Mouse (Mus musculus) erythroblast, adult 5-6 weeks (primary cell): ENCODE measurements around the gene Tmed1. TPM values are rescaled to one million over a fixed set of nuclear protein-coding genes. Genes with fewer than 3 reads are reported as not detected.
"Not testable (repeated sequence)": the region's sequence is repeated elsewhere in the genome, so short reads cannot be mapped to it uniquely, and the experiment has no call there.

ENCODE experiments used
- ATAC-seq: replicated peaks from 2 replicates; pipeline ENCODE4 v1.8.0; 2016; ENCODE audit warnings: moderate number of reproducible peaks, mild to moderate bottlenecking, moderate TSS enrichment, inconsistent platforms; ENCODE audit not compliant: poor library complexity, low FRiP score, severe bottlenecking
- total RNA-seq, 2 experiments: library from RNA; stranded (forward) in 1 of 2; stranded (reverse) in 1 of 2; fragments of 150-400 nt in 1 of 2; fragments of 200-764, 138-1000 nt in 1 of 2; gene quantifications; 2 replicates each; pipeline versions ENCODE4 v1.2.3 to v1.2.4; 2015 to 2017; ENCODE audit warnings: low replicate concordance in 2 of 2

The Tmed1 gene
- total RNA-seq (2015; ENCODE audit: low replicate concordance): 2.1 and 3.6 TPM in 2 replicates
- 0.85 and 5.9 TPM in 2 replicates for total RNA-seq (2017; ENCODE audit: low replicate concordance)

- peak; percentile 83 for ATAC-seq
Observed at GRCm38 (mm10) chr9:21509772-21510688, at the start of gene Tmed1. Gene Tmed1 (minus strand): TSS chr9:21510252.

GRCm38 (mm10) chr9:21559151-21559550 lies 49.1 kb upstream of the Tmed1 start:
- ATAC-seq: 0 out of 2 replicates have a peak, but pooled peaks have one; percentile 4

- ATAC-seq: peak; percentile 86
Observed at GRCm38 (mm10) chr9:21558366-21558765, 48.3 kb upstream of the Tmed1 start.

GRCm38 (mm10) chr9:21557556-21557955 lies 47.5 kb upstream of the Tmed1 start:
- no peak for ATAC-seq

GRCm38 (mm10) chr9:21556996-21557395 lies 46.9 kb upstream of the Tmed1 start:
- ATAC-seq: no peak

GRCm38 (mm10) chr9:21555198-21555742 lies 45.2 kb upstream of the Tmed1 start:
- ATAC-seq: peak; percentile 79

GRCm38 (mm10) chr9:21553607-21554273 lies 43.7 kb upstream of the Tmed1 start:
- no peak for ATAC-seq

GRCm38 (mm10) chr9:21551049-21551448 lies 41.0 kb upstream of the Tmed1 start:
- ATAC-seq: no peak

GRCm38 (mm10) chr9:21547075-21547941 lies 37.3 kb upstream of the Tmed1 start:
- ATAC-seq: peak; percentile 29

- ATAC-seq: no peak
Observed at GRCm38 (mm10) chr9:21546789-21547074, 36.7 kb upstream of the Tmed1 start, which contains the start of gene Carm1. Gene Carm1 (plus strand): TSS chr9:21546894.

GRCm38 (mm10) chr9:21545916-21546788 lies 36.1 kb upstream of the Tmed1 start:
- ATAC-seq: peak; percentile 84

GRCm38 (mm10) chr9:21545351-21545915 lies 35.4 kb upstream of the Tmed1 start:
- no peak for ATAC-seq

- not testable (repeated sequence) for ATAC-seq
Observed at GRCm38 (mm10) chr9:21542001-21542400, 31.9 kb upstream of the Tmed1 start.

GRCm38 (mm10) chr9:21539981-21540753 lies 30.1 kb upstream of the Tmed1 start:
- ATAC-seq: peak; percentile 45; the same call in 1 of the 2 replicates

- no peak for ATAC-seq
Observed at GRCm38 (mm10) chr9:21537009-21537408, 27.0 kb upstream of the Tmed1 start.

GRCm38 (mm10) chr9:21536501-21536900 lies 26.4 kb upstream of the Tmed1 start:
- ATAC-seq: no peak

- no peak for ATAC-seq
Observed at GRCm38 (mm10) chr9:21527917-21528324, 17.9 kb upstream of the Tmed1 start.
